Mouse (Mus musculus) myocyte (in vitro differentiated cells): ENCODE data around the gene Pofut1. TPM values are rescaled to one million over a fixed set of nuclear protein-coding genes. Genes with fewer than 3 reads are reported as not detected.
"Not testable (repeated sequence)": the region's sequence is repeated elsewhere in the genome, so short reads cannot be mapped to it uniquely, and the experiment has no call there.

Experiments used
- H3K27me3 ChIP-seq: one replicate; pipeline ENCODE4 v1.6.1; 2011; ENCODE audit not compliant: control insufficient read depth, insufficient read depth, insufficient read length
- H3K36me3 ChIP-seq: one replicate; pipeline ENCODE4 v1.6.1; 2011; ENCODE audit not compliant: control insufficient read depth, insufficient read depth
- H3K4me2 ChIP-seq: one replicate; pipeline ENCODE4 v1.6.1; 2011; ENCODE audit warnings: low read depth, control low read depth
- H3K4me3 ChIP-seq: one replicate; pipeline ENCODE4 v1.5.1; 2011; ENCODE audit warnings: mild to moderate bottlenecking, control low read depth, moderate library complexity
- H3K79me2 ChIP-seq: one replicate; pipeline ENCODE4 v1.6.1; 2011; ENCODE audit not compliant: control insufficient read depth, insufficient read depth
- H3ac ChIP-seq: one replicate; pipeline ENCODE4 v1.6.1; 2011; ENCODE audit not compliant: control insufficient read depth, insufficient read length
- CEBPB ChIP-seq: IDR thresholded peaks from 2 replicates; pipeline ENCODE4 v1.6.1; 2011; ENCODE audit warnings: mild to moderate bottlenecking, moderate library complexity; ENCODE audit not compliant: poor library complexity, insufficient read depth, severe bottlenecking
- E2F4 ChIP-seq: IDR thresholded peaks from one replicate; pipeline ENCODE4 v1.6.1; 2011; ENCODE audit warnings: mild to moderate bottlenecking, control low read depth, moderate library complexity; ENCODE audit not compliant: insufficient read depth
- MAX ChIP-seq: IDR thresholded peaks from one replicate; pipeline ENCODE4 v1.6.1; 2011; ENCODE audit warnings: low read depth, mild to moderate bottlenecking, control low read depth
- MYOD1 ChIP-seq, 3 experiments: IDR thresholded peaks; one replicate each; pipeline ENCODE4 v1.6.1; 2011; ENCODE audit warnings: control low read depth in 2 of 3, low read depth in 2 of 3, mild to moderate bottlenecking in 2 of 3, moderate library complexity in 1 of 3; ENCODE audit not compliant: insufficient read length in 2 of 3, control insufficient read depth in 1 of 3
- MYOG ChIP-seq, 3 experiments: IDR thresholded peaks; one replicate each; pipeline ENCODE4 v1.6.1; 2011; ENCODE audit warnings: control low read depth in 2 of 3, low read depth in 2 of 3, mild to moderate bottlenecking in 2 of 3; ENCODE audit not compliant: insufficient read length in 2 of 3, control insufficient read depth in 1 of 3, insufficient read depth in 1 of 3
- POLR2A ChIP-seq: IDR thresholded peaks from one replicate; pipeline ENCODE4 v1.6.1; 2011; ENCODE audit warnings: low read depth, mild to moderate bottlenecking, control low read depth, moderate library complexity; ENCODE audit not compliant: insufficient read length
- POLR2AphosphoS2 ChIP-seq: IDR thresholded peaks from one replicate; pipeline ENCODE4 v1.6.1; 2011; ENCODE audit warnings: low read depth, control low read depth; ENCODE audit not compliant: insufficient read length
- REST ChIP-seq: IDR thresholded peaks from one replicate; pipeline ENCODE4 v1.6.1; 2011; ENCODE audit warnings: mild to moderate bottlenecking, control low read depth, moderate library complexity; ENCODE audit not compliant: insufficient read depth, insufficient read length
- SRF ChIP-seq: IDR thresholded peaks from one replicate; pipeline ENCODE4 v1.6.1; 2011; ENCODE audit warnings: low read depth; ENCODE audit not compliant: control insufficient read depth, insufficient read length
- TCF12 ChIP-seq: IDR thresholded peaks from one replicate; pipeline ENCODE4 v1.6.1; 2011; ENCODE audit warnings: mild to moderate bottlenecking, control low read depth; ENCODE audit not compliant: poor library complexity, insufficient read depth, severe bottlenecking
- TCF3 ChIP-seq: IDR thresholded peaks from one replicate; pipeline ENCODE4 v1.6.1; 2011; ENCODE audit warnings: low read depth, control low read depth; ENCODE audit not compliant: insufficient read length
- USF1 ChIP-seq: IDR thresholded peaks from one replicate; pipeline ENCODE4 v1.6.1; 2011; ENCODE audit warnings: low read depth, mild to moderate bottlenecking, control low read depth, moderate library complexity
- polyA plus RNA-seq: library from polyadenylated mRNA; unstranded; fragments of >200 nt; fragmentation: generic; extraction: Trizol; gene quantifications from one replicate; pipeline ENCODE4 v1.2.1, GENCODE M21; 2012; ENCODE audit warnings: missing spikeins

The Pofut1 gene
- polyA plus RNA-seq, 1 experiment = 12.2 TPM

DNA sequence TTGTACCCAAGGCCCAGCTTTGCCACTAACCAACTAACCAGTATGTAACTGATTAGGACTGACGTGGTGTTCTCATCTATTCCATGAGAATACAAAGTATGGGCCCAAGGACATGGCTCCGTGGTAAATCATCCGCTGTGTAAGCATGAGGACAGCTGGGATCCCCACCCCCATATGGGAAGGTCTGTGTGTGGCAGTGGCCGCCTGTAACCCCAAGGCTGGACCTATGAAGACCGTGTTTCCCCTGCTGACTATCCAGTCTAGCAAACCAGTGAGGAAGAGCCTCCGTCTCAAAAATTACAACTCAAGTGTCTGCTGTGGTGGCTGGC is 33.5 kb downstream of the Pofut1 start:
- TF ChIP-seq USF1 = no peak
- no peak for TF ChIP-seq E2F4
- TF ChIP-seq REST = no peak
- peak in 1 of 3 experiments; percentile 8 for TF ChIP-seq MYOG (IDR thresholded peaks at IDR 0.05; ENCODE audit: control insufficient read depth in 1 of 3, insufficient read depth in 1 of 3, insufficient read length in 2 of 3, low read depth in 2 of 3)
- TF ChIP-seq MYOD1 (IDR thresholded peaks at IDR 0.05; ENCODE audit: control insufficient read depth in 1 of 3, insufficient read length in 2 of 3, low read depth in 2 of 3) = peak in 2 of 3 experiments; percentile 6 to 66
- H3K4me3 ChIP-seq = no peak overlapping the region
- H3K27me3 ChIP-seq = no peaks in the 10 kb centered on the region
- H3ac ChIP-seq = no peak overlapping the region
- H3K79me2 ChIP-seq = no peaks in the 10 kb centered on the region
- no peak overlapping the region for H3K4me2 ChIP-seq
- H3K36me3 ChIP-seq = no peaks in the 10 kb centered on the region

DNA sequence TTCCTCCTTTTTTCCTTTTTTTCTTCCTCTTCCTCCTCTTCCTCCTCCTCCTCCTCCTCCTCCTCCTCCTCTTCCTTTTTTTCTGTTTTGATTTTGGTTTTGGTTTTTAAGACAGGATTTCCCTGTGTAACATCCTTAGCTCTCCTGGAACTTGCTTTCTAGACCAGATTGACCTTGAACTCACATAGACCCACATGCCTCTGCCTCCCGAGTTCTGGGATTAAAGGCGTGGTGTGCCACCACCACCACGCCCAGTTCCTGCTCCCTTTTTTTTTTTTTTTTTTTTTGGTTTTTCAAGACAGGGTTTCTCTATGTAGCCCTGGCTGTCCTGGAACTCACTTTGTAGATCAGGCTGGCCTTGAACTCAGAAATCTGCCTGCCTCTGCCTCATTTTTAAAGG is 34.2 kb downstream of the Pofut1 start:
- H3K4me3 ChIP-seq, H3K4me2 ChIP-seq, H3K79me2 ChIP-seq, H3ac ChIP-seq, H3K36me3 ChIP-seq, H3K27me3 ChIP-seq: not testable (repeated sequence)

DNA sequence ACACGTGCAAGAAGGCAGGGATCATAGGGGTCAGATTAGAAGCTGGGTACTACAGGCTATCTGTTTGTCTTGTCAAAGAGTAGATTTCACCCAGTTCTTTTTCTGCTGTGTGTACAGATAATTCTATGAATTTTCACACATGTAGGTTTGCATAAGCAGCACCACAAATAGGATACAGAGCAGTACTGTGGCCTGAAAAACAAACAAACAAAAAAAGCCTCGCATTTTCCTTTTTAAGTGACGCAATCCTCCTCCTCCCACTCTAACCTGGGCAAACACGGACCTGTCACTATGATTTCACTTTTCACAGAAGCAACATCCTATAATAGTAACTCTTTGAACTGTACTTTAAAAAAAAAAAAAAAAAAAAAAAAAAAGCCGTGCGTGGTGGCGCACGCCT is 35.1 kb downstream of the Pofut1 start:
- TF ChIP-seq TCF12 = no peak
- no peak for TF ChIP-seq REST
- no peak for TF ChIP-seq MAX
- TF ChIP-seq E2F4 = no peak
- no peak for TF ChIP-seq MYOG (IDR thresholded peaks at IDR 0.05; ENCODE audit: control insufficient read depth in 1 of 3, insufficient read depth in 1 of 3, insufficient read length in 2 of 3, low read depth in 2 of 3)
- no peak for TF ChIP-seq TCF3
- no peak for TF ChIP-seq CEBPB
- no peak for TF ChIP-seq USF1
- TF ChIP-seq POLR2A = no peak
- no peak for TF ChIP-seq POLR2AphosphoS2
- no peak for TF ChIP-seq SRF
- TF ChIP-seq MYOD1 (IDR thresholded peaks at IDR 0.05; ENCODE audit: control insufficient read depth in 1 of 3, insufficient read length in 2 of 3, low read depth in 2 of 3) = no peak

DNA sequence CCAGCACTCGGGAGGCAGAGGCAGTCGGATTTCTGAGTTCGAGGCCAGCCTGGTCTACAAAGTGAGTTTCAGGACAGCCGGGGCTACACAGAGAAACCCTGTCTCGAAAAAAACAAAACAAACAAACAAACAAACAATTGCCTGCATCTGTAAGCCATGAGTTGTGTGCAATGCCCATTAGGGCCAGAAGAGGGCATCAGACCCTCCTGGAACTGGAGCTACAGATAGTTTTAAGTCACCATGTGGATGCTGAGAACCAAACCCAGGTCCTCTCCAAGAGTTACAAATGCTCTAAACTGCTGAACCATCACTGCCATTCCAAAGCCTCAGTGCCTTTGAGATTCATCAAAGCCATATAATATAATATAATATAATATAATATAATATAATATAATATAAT is 35.5 kb downstream of the Pofut1 start:
- not testable (repeated sequence) for H3K4me2 ChIP-seq, H3K79me2 ChIP-seq, H3ac ChIP-seq, H3K4me3 ChIP-seq, H3K27me3 ChIP-seq, H3K36me3 ChIP-seq

More for the DNA sequence above, 35.1 kb downstream of the Pofut1 start:
- no peak overlapping the region for H3ac ChIP-seq
- no peak overlapping the region for H3K4me2 ChIP-seq
- no peaks in the 10 kb centered on the region for H3K36me3 ChIP-seq
- H3K79me2 ChIP-seq = no peaks in the 10 kb centered on the region
- no peaks in the 10 kb centered on the region for H3K27me3 ChIP-seq
- no peak overlapping the region for H3K4me3 ChIP-seq

DNA sequence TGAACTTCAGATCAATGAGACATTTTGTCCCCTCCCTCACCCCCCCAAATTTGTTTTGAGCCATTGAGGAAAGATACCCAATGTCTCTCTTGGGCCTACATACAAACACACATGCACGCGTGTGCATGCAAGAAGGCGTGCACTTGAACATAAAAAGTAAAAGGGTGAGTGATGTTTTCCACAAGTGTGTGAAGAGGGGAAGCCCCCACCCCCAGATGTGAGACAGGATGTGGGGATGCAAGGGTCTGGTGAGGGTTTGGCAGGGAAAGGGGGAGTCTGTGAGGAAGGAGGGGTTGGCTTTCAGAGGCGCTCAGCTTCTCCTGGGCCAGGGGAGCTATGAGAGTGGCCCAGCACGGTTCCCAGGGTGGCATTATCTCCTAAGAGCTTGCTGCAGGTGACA is 37.0 kb downstream of the Pofut1 start:
- H3K27me3 ChIP-seq = no peaks in the 10 kb centered on the region
- no peak overlapping the region for H3ac ChIP-seq
- H3K36me3 ChIP-seq = no peaks in the 10 kb centered on the region
- no peak overlapping the region for H3K4me3 ChIP-seq
- no peak for TF ChIP-seq POLR2AphosphoS2
- no peak for TF ChIP-seq CEBPB
- no peak for TF ChIP-seq POLR2A
- no peak for TF ChIP-seq REST
- no peaks in the 10 kb centered on the region for H3K79me2 ChIP-seq
- no peak overlapping the region for H3K4me2 ChIP-seq

DNA sequence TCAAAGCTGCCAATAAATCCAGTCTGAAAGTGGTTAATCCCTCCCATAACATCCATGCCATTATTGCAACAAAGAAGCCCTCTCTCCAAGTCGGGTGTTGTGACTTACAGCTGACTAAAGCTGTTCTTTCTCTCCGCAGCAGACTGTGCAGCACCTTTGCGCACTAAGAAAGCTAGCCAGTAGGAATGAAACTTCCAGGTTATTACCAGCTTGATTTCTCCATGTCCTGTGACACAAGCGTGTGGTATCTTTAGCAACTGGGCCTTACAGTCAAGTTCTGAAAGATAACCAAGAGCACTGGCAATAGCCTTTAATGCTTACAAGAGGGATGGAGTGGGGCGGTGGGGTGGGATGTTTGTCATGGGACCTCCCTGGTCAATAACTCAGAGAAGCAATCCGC is 42.6 kb downstream of the Pofut1 start:
- Histone ChIP-seq H3K4me2 (no peak overlapping the region), H3K4me3 (no peak overlapping the region), H3ac (no peak overlapping the region), H3K36me3 (no peaks in the 10 kb centered on the region), H3K79me2 (no peaks in the 10 kb centered on the region), H3K27me3 (no peaks in the 10 kb centered on the region)
- TF ChIP-seq MAX = no peak
- no peak for TF ChIP-seq MYOD1 (IDR thresholded peaks at IDR 0.05; ENCODE audit: control insufficient read depth in 1 of 3, insufficient read length in 2 of 3, low read depth in 2 of 3)
- TF ChIP-seq MYOG (IDR thresholded peaks at IDR 0.05; ENCODE audit: control insufficient read depth in 1 of 3, insufficient read depth in 1 of 3, insufficient read length in 2 of 3, low read depth in 2 of 3) = no peak
- no peak for TF ChIP-seq E2F4
- no peak for TF ChIP-seq USF1
- TF ChIP-seq SRF = no peak
- no peak for TF ChIP-seq CEBPB
- no peak for TF ChIP-seq POLR2AphosphoS2
- no peak for TF ChIP-seq TCF3
